Mouse (Mus musculus): ENCODE results near the gene Glycam1.
"Not testable (repeated sequence)": the region's sequence is repeated elsewhere in the genome, so short reads cannot be mapped to it uniquely, and the experiment has no call there.

Glycam1 gene

GRCm38 (mm10) chr15:103564981-103565380, at the start of gene Glycam1:
Glycam1 (minus strand) TSS chr15:103565081.
- in situ Hi-C loops (cut with MboI, MseI), result no loop called here

GRCm38 (mm10) chr15:103604481-103604880, 39.6 kb upstream of the Glycam1 start:
- in situ Hi-C loops (cut with MboI, MseI), result no loop called here

GRCm38 (mm10) chr15:103590779-103591178, 25.9 kb upstream of the Glycam1 start:
- in situ Hi-C loops (cut with MboI, MseI), result no loop called here

GRCm38 (mm10) chr15:103587752-103588151, 22.9 kb upstream of the Glycam1 start:
- in situ Hi-C loops (cut with MboI, MseI), result not testable (repeated sequence)

GRCm38 (mm10) chr15:103585876-103586275, 21.0 kb upstream of the Glycam1 start:
- in situ Hi-C loops (cut with MboI, MseI), result no loop called here

- in situ Hi-C loops (cut with MboI, MseI), result loop anchor here (10.0 kb wide), 1 partner anchor 203 kb away; the partner anchor contains the start of gene Mucl1
Observed at GRCm38 (mm10) chr15:103552096-103552690, 12.7 kb downstream of the Glycam1 start.

GRCm38 (mm10) chr15:103551053-103551452, 13.8 kb downstream of the Glycam1 start:
- in situ Hi-C loops (cut with MboI, MseI), result loop anchor here (10.0 kb wide), 1 partner anchor 204 kb away; the partner anchor contains the start of gene Mucl1

GRCm38 (mm10) chr15:103549475-103549874, 15.4 kb downstream of the Glycam1 start:
- in situ Hi-C loops (cut with MboI, MseI), result no loop called here

- in situ Hi-C loops (cut with MboI, MseI), result no loop called here
Observed at GRCm38 (mm10) chr15:103547983-103548382, 16.9 kb downstream of the Glycam1 start.

- in situ Hi-C loops (cut with MboI, MseI), result no loop called here
Observed at GRCm38 (mm10) chr15:103542526-103542925, 22.4 kb downstream of the Glycam1 start.

GRCm38 (mm10) chr15:103540646-103541045, 24.2 kb downstream of the Glycam1 start:
- in situ Hi-C loops (cut with MboI, MseI), result no loop called here

- in situ Hi-C loops (cut with MboI, MseI), result no loop called here
Observed at GRCm38 (mm10) chr15:103539259-103539658, 25.6 kb downstream of the Glycam1 start.

GRCm38 (mm10) chr15:103537822-103538213, 27.1 kb downstream of the Glycam1 start, which contains the start of gene Ppp1r1a:
Ppp1r1a (minus strand) TSS chr15:103538003.
- in situ Hi-C loops (cut with MboI, MseI), result no loop called here

GRCm38 (mm10) chr15:103537011-103537821, 27.7 kb downstream of the Glycam1 start:
- in situ Hi-C loops (cut with MboI, MseI), result no loop called here

- in situ Hi-C loops (cut with MboI, MseI), result no loop called here
Observed at GRCm38 (mm10) chr15:103536456-103536855, 28.4 kb downstream of the Glycam1 start.

GRCm38 (mm10) chr15:103535786-103536185, 29.1 kb downstream of the Glycam1 start:
- in situ Hi-C loops (cut with MboI, MseI), result no loop called here

- in situ Hi-C loops (cut with MboI, MseI), result no loop called here
Observed at GRCm38 (mm10) chr15:103535030-103535429, 29.9 kb downstream of the Glycam1 start.

GRCm38 (mm10) chr15:103534054-103534620, 30.7 kb downstream of the Glycam1 start:
- in situ Hi-C loops (cut with MboI, MseI), result no loop called here

- in situ Hi-C loops (cut with MboI, MseI), result no loop called here
Observed at GRCm38 (mm10) chr15:103530372-103530771, 34.5 kb downstream of the Glycam1 start.

GRCm38 (mm10) chr15:103523156-103523555, 41.7 kb downstream of the Glycam1 start:
- in situ Hi-C loops (cut with MboI, MseI), result no loop called here

GRCm38 (mm10) chr15:103522458-103523099, 42.3 kb downstream of the Glycam1 start:
- in situ Hi-C loops (cut with MboI, MseI), result no loop called here

Measured in T-helper 1 cell (primary cell).